Mouse (Mus musculus) cerebellum, adult 2 months (tissue): Measurements from ENCODE around the gene Pxt1.

ENCODE experiments used
- CTCF ChIP-seq: fragments of 200-500 bp; IDR thresholded peaks from 2 replicates; pipeline ENCODE4 v1.5.1; 2011; ENCODE audit warnings: low read depth, mild to moderate bottlenecking, control low read depth, low read length, moderate library complexity, borderline replicate concordance; ENCODE audit not compliant: insufficient read depth
- POLR2A ChIP-seq: fragments of 200-500 bp; IDR thresholded peaks from 2 replicates; pipeline ENCODE4 v1.6.1; 2011; ENCODE audit warnings: low read length, control low read depth, borderline replicate concordance; ENCODE audit not compliant: insufficient read depth

GRCm38 (mm10) chr17:28982591-28982990, 39.0 kb upstream of the Pxt1 start:
- TF ChIP-seq POLR2A (no peak), CTCF (no peak)
